Mouse (Mus musculus) hindbrain, postnatal 0 days (tissue): ENCODE data around the gene Nell2. TPM values are rescaled to one million over a fixed set of nuclear protein-coding genes. Genes with fewer than 3 reads are reported as not detected.
A peak's percentile ranks its signal among the peaks of the same experiment; 100 is the strongest.

Experiments used
- ATAC-seq: fragments of 200-750 bp; cut with Nextera tagmentation; 2 replicates; pipeline ENCODE4 v1.8.0; 2017; ENCODE audit warnings: mild to moderate bottlenecking, moderate TSS enrichment, moderate library complexity
- DNase-seq: peaks from one replicate; pipeline ENCODE4 v3.0.0-alpha.2; 2015; ENCODE audit warnings: low spot score
- H3K27ac ChIP-seq: fragments of 300-500 bp; sonication (generic); 2 replicates; pipeline ENCODE4 v1.5.1; 2014; ENCODE audit warnings: mild to moderate bottlenecking
- H3K27me3 ChIP-seq: fragments of 300-500 bp; sonication (generic); 2 replicates; pipeline ENCODE4 v1.6.1; 2014; ENCODE audit warnings: low read length, mixed read lengths; ENCODE audit not compliant: insufficient read depth
- H3K36me3 ChIP-seq: fragments of 300-500 bp; sonication (generic); 2 replicates; pipeline ENCODE4 v1.6.1; 2014; ENCODE audit warnings: low read length, mixed read lengths; ENCODE audit not compliant: insufficient read depth
- H3K4me1 ChIP-seq: fragments of 300-500 bp; sonication (generic); 2 replicates; pipeline ENCODE4 v1.6.1; 2014; ENCODE audit warnings: antibody characterized with exemption, low read length, mixed read lengths; ENCODE audit not compliant: insufficient read depth
- H3K4me2 ChIP-seq: fragments of 300-500 bp; sonication (generic); 2 replicates; pipeline ENCODE4 v1.6.1; 2014; ENCODE audit warnings: low read depth, mild to moderate bottlenecking, low read length, moderate library complexity, mixed read lengths
- H3K4me3 ChIP-seq: fragments of 300-500 bp; sonication (generic); 2 replicates; pipeline ENCODE4 v1.5.1; 2014; ENCODE audit warnings: low read length
- H3K9ac ChIP-seq: fragments of 300-500 bp; sonication (generic); replicated peaks from 2 replicates; pipeline ENCODE4 v1.6.1; 2014; ENCODE audit warnings: mild to moderate bottlenecking, low read length, moderate library complexity, mixed read lengths
- H3K9me3 ChIP-seq: fragments of 300-500 bp; sonication (generic); 2 replicates; pipeline ENCODE4 v1.6.1; 2016; ENCODE audit warnings: low read length, mixed read lengths
- CTCF ChIP-seq: IDR thresholded peaks from 2 replicates; pipeline ENCODE4 v1.5.1; 2016; ENCODE audit warnings: antibody characterized with exemption, control low read depth, low read depth
- WGBS: fragments of 180-500 bp; shearing (Covaris S2); extraction: QIAGEN DNeasy Blood & Tissue Kit; methylation state at CpG from one replicate; pipeline ENCODE4 v1.1.7; 2014; 5-methylcytosine and 5-hydroxymethylcytosine counted together
- polyA plus RNA-seq: library from polyadenylated mRNA; unstranded; fragments of >200 nt; fragmentation: Nextera tagmentation; extraction: Ambion mirVana; gene quantifications from 2 replicates; pipeline ENCODE4 v1.2.1, GENCODE M21; 2015
- total RNA-seq: library from RNA; depleted of rRNA; stranded (reverse); fragments of >200 nt; gene quantifications from 2 replicates; pipeline ENCODE4 v1.2.3, GENCODE M21; 2014

Nell2 gene
- total and polyA plus RNA-seq, 2 experiments from 2014 or later, result 148 to 173 TPM

GRCm38 (mm10) chr15:95296561-95296960, 231.8 kb downstream of the Nell2 start:
- DNase-seq (no peak), ATAC-seq (no peak)
- WGBS, result 72% methylated on average over 10 of the region's 10 CpGs

GRCm38 (mm10) chr15:95289047-95289446, 239.3 kb downstream of the Nell2 start:
- Histone ChIP-seq H3K27me3 (no peaks in the 10 kb centered on the region), H3K9me3 (no peaks in the 10 kb centered on the region), H3K27ac (no peak overlapping the region), H3K4me1 (peaks cover 5% of the 10 kb centered on the region; the same call in 1 of the 2 replicates), H3K36me3 (no peaks in the 10 kb centered on the region), H3K4me2 (0 out of 2 replicates have a peak overlapping the region, but pooled peaks have one; percentile 10), H3K4me3 (no peak overlapping the region), H3K9ac (no peak overlapping the region)
- peak; percentile 18 for DNase-seq
- no peak for ATAC-seq
- no peak for TF ChIP-seq CTCF
- WGBS, result 30% methylated on average over 10 of the region's 10 CpGs

More at GRCm38 (mm10) chr15:95296561-95296960, 231.8 kb downstream of the Nell2 start:
- Histone ChIP-seq H3K9ac (no peak overlapping the region), H3K4me2 (no peak overlapping the region), H3K27me3 (no peaks in the 10 kb centered on the region), H3K36me3 (no peaks in the 10 kb centered on the region), H3K4me1 (no peaks in the 10 kb centered on the region), H3K9me3 (no peaks in the 10 kb centered on the region), H3K4me3 (no peak overlapping the region), H3K27ac (no peak overlapping the region; the same call in 1 of the 2 replicates)
- no peak for TF ChIP-seq CTCF

GRCm38 (mm10) chr15:95285199-95285598, 243.2 kb downstream of the Nell2 start:
- Histone ChIP-seq H3K36me3 (no peaks in the 10 kb centered on the region), H3K4me2 (no peak overlapping the region)
- WGBS, result 33% methylated on average over 6 of the region's 6 CpGs

GRCm38 (mm10) chr15:95280986-95281385, 247.4 kb downstream of the Nell2 start:
- ATAC-seq (no peak), DNase-seq (no peak)
- no peak overlapping the region for H3K27ac ChIP-seq
- no peaks in the 10 kb centered on the region for H3K9me3 ChIP-seq
- H3K4me3 ChIP-seq, result no peak overlapping the region
- H3K36me3 ChIP-seq, result no peaks in the 10 kb centered on the region
- no peak overlapping the region for H3K9ac ChIP-seq
- H3K4me1 ChIP-seq, result no peaks in the 10 kb centered on the region; the same call in 1 of the 2 replicates
- H3K27me3 ChIP-seq, result no peaks in the 10 kb centered on the region
- TF ChIP-seq CTCF, result no peak
- 93% methylated on average over 2 of the region's 2 CpGs for WGBS
- no peak overlapping the region for H3K4me2 ChIP-seq

More at GRCm38 (mm10) chr15:95285199-95285598, 243.2 kb downstream of the Nell2 start:
- Histone ChIP-seq H3K4me1 (peaks cover 5% of the 10 kb centered on the region; the same call in 1 of the 2 replicates), H3K27me3 (no peaks in the 10 kb centered on the region), H3K4me3 (no peak overlapping the region), H3K9me3 (no peaks in the 10 kb centered on the region), H3K9ac (no peak overlapping the region), H3K27ac (no peak overlapping the region)
- ATAC-seq, result no peak
- peak; percentile 26 for DNase-seq
- TF ChIP-seq CTCF, result no peak

GRCm38 (mm10) chr15:95278001-95278400, 250.4 kb downstream of the Nell2 start:
- ATAC-seq, result no peak
- no peak overlapping the region for H3K27ac ChIP-seq
- H3K4me3 ChIP-seq, result no peak overlapping the region
- H3K9me3 ChIP-seq, result no peaks in the 10 kb centered on the region
- H3K9ac ChIP-seq, result no peak overlapping the region
- no peaks in the 10 kb centered on the region for H3K36me3 ChIP-seq
- no peak for DNase-seq
- no peaks in the 10 kb centered on the region for H3K27me3 ChIP-seq
- WGBS, result 79% methylated on average over 4 of the region's 4 CpGs
- no peaks in the 10 kb centered on the region for H3K4me1 ChIP-seq
- TF ChIP-seq CTCF, result no peak
- no peak overlapping the region for H3K4me2 ChIP-seq

- Histone ChIP-seq H3K27me3 (no peaks in the 10 kb centered on the region), H3K9me3 (no peaks in the 10 kb centered on the region), H3K9ac (no peak overlapping the region), H3K27ac (no peak overlapping the region), H3K4me1 (no peaks in the 10 kb centered on the region), H3K36me3 (no peaks in the 10 kb centered on the region), H3K4me3 (no peak overlapping the region), H3K4me2 (no peak overlapping the region)
- WGBS, result over 99% methylated on average over 3 of the region's 3 CpGs
- no peak for TF ChIP-seq CTCF
- no peak for ATAC-seq
- DNase-seq, result no peak
These were observed 251.8 kb downstream of the Nell2 start for GRCm38 (mm10) chr15:95276556-95276955.

GRCm38 (mm10) chr15:95275553-95275952, 252.8 kb downstream of the Nell2 start:
- 92% methylated on average over 5 of the region's 5 CpGs for WGBS
- no peak for ATAC-seq

More at GRCm38 (mm10) chr15:95275553-95275952, 252.8 kb downstream of the Nell2 start:
- Histone ChIP-seq H3K27me3 (no peaks in the 10 kb centered on the region), H3K9ac (no peak overlapping the region), H3K4me2 (no peak overlapping the region), H3K36me3 (no peaks in the 10 kb centered on the region), H3K27ac (no peak overlapping the region), H3K4me1 (no peaks in the 10 kb centered on the region), H3K4me3 (no peak overlapping the region), H3K9me3 (no peaks in the 10 kb centered on the region)
- DNase-seq, result no peak
- TF ChIP-seq CTCF, result no peak
